Mouse (Mus musculus): ENCODE measurements around the gene Gm28635. TPM values are rescaled to one million over a fixed set of nuclear protein-coding genes. Genes with fewer than 3 reads are reported as not detected.

The Gm28635 gene
- not detected in 4 replicates for total RNA-seq (2023; ENCODE audit: inconsistent age)

GRCm38 (mm10) chr2:84677968-84678880 lies at the start of gene Gm28635, which contains the start of gene Med19:
Gene Gm28635, minus strand, starts transcription at chr2:84678041.
Gene Med19, plus strand, starts transcription at chr2:84678402.

GRCm38 (mm10) chr2:84727172-84727858 lies 49.5 kb upstream of the Gm28635 start, which contains the start of gene Clp1:
Gene Clp1, minus strand, starts transcription at chr2:84727350.

GRCm38 (mm10) chr2:84714811-84715561 lies 37.1 kb upstream of the Gm28635 start, which contains the start of gene Zdhhc5:
Gene Zdhhc5, minus strand, starts transcription at chr2:84715180.

GRCm38 (mm10) chr2:84679016-84679415 lies 1.2 kb upstream of the Gm28635 start, which contains the start of gene Tmx2:
Gene Tmx2, minus strand, starts transcription at chr2:84679140.

GRCm38 (mm10) chr2:84670569-84670933 lies 7.3 kb downstream of the Gm28635 start, which contains the start of gene Selenoh:
Gene Selenoh, minus strand, starts transcription at chr2:84670770.

GRCm38 (mm10) chr2:84658806-84659205 lies 19.0 kb downstream of the Gm28635 start, which contains the start of gene Btbd18:
Gene Btbd18, plus strand, starts transcription at chr2:84659079.

GRCm38 (mm10) chr2:84650464-84651195 lies 27.2 kb downstream of the Gm28635 start, which contains the start of gene Ctnnd1:
Gene Ctnnd1, minus strand, starts transcription at chr2:84650765.

Other genes with a start within 250 kb of the Gm28635 start
- 1.6 to 2.4 TPM (median 1.9 TPM) in 4 replicates for gene Tfpi, start 201.3 kb downstream of the Gm28635 start, total RNA-seq (2023; ENCODE audit: inconsistent age)
- 1.9 to 5.0 TPM (median 3.6 TPM) in 4 replicates for gene Ctnnd1, start 27.3 kb downstream of the Gm28635 start, total RNA-seq (2023; ENCODE audit: inconsistent age)
- 0.22 TPM in 1 of 4 replicates, not detected in the others for gene Btbd18, start 19.0 kb downstream of the Gm28635 start, total RNA-seq (2023; ENCODE audit: inconsistent age)
- gene Selenoh, start 7.3 kb downstream of the Gm28635 start, total RNA-seq (2023; ENCODE audit: inconsistent age): 41.0 to 52.5 TPM (median 49.9 TPM) in 4 replicates
- gene Med19, start 361 bp upstream of the Gm28635 start, total RNA-seq (2023; ENCODE audit: inconsistent age): 14.5 to 17.4 TPM (median 16.1 TPM) in 4 replicates
- 35.2 to 39.9 TPM (median 36.6 TPM) in 4 replicates for gene Tmx2, start 1.1 kb upstream of the Gm28635 start, total RNA-seq (2023; ENCODE audit: inconsistent age)
- gene Zdhhc5, start 37.1 kb upstream of the Gm28635 start, total RNA-seq (2023; ENCODE audit: inconsistent age): 52.4 to 63.1 TPM (median 59.3 TPM) in 4 replicates
- 22.6 to 25.0 TPM (median 23.5 TPM) in 4 replicates for gene Clp1, start 49.3 kb upstream of the Gm28635 start, total RNA-seq (2023; ENCODE audit: inconsistent age)
- gene Ypel4, start 56.0 kb upstream of the Gm28635 start, total RNA-seq (2023; ENCODE audit: inconsistent age): 0.45 TPM in 1 of 4 replicates, not detected in the others
- not detected in 4 replicates for gene Gm19426, start 65.6 kb upstream of the Gm28635 start, total RNA-seq (2023; ENCODE audit: inconsistent age)
- 0.30 to 0.93 TPM (median 0.51 TPM) in 4 replicates for gene Serping1, start 97.4 kb upstream of the Gm28635 start, total RNA-seq (2023; ENCODE audit: inconsistent age)
- gene Ube2l6, start 120.8 kb upstream of the Gm28635 start, total RNA-seq (2023; ENCODE audit: inconsistent age): 9.9 to 13.6 TPM (median 11.4 TPM) in 4 replicates
- gene Smtnl1, start 144.6 kb upstream of the Gm28635 start, total RNA-seq (2023; ENCODE audit: inconsistent age): not detected in 4 replicates
- 16.3 to 24.5 TPM (median 21.0 TPM) in 4 replicates for gene Timm10, start 149.0 kb upstream of the Gm28635 start, total RNA-seq (2023; ENCODE audit: inconsistent age)
- 5.3 to 9.8 TPM (median 7.3 TPM) in 4 replicates for gene Slc43a1, start 160.8 kb upstream of the Gm28635 start, total RNA-seq (2023; ENCODE audit: inconsistent age)
- 1.3 TPM in 1 of 4 replicates, not detected in the others for gene Rtn4rl2, start 208.7 kb upstream of the Gm28635 start, total RNA-seq (2023; ENCODE audit: inconsistent age)